Mouse (Mus musculus) midbrain, embryonic 11.5 days (tissue): Measurements from ENCODE around the gene Elobl. TPM values are rescaled to one million over a fixed set of nuclear protein-coding genes. Genes with fewer than 3 reads are reported as not detected.

Experiments
- ATAC-seq: fragments of 200-750 bp; cut with Nextera tagmentation; 2 replicates; pipeline ENCODE4 v1.8.0; 2017; ENCODE audit warnings: moderate TSS enrichment, moderate library complexity; ENCODE audit not compliant: low FRiP score
- DNase-seq: peaks from one replicate; pipeline ENCODE4 v3.0.0; 2015; ENCODE audit warnings: low spot score; ENCODE audit errors: missing footprints
- H3K27ac ChIP-seq: fragments of 300-500 bp; sonication (generic); 2 replicates; pipeline ENCODE4 v1.5.1; 2014; ENCODE audit warnings: low read depth, low read length
- H3K27me3 ChIP-seq: fragments of 300-500 bp; sonication (generic); 2 replicates; pipeline ENCODE4 v1.6.1; 2014; ENCODE audit warnings: mild to moderate bottlenecking, low read length, moderate library complexity, mixed read lengths; ENCODE audit not compliant: control insufficient read depth, insufficient read depth
- H3K36me3 ChIP-seq: fragments of 300-500 bp; sonication (generic); 2 replicates; pipeline ENCODE4 v1.6.1; 2014; ENCODE audit warnings: mild to moderate bottlenecking, low read length, moderate library complexity, mixed read lengths; ENCODE audit not compliant: control insufficient read depth, insufficient read depth
- H3K4me1 ChIP-seq: fragments of 300-500 bp; sonication (generic); 2 replicates; pipeline ENCODE4 v1.6.1; 2014; ENCODE audit warnings: low read length; ENCODE audit not compliant: control insufficient read depth, insufficient read depth
- H3K4me2 ChIP-seq: fragments of 300-500 bp; sonication (generic); 2 replicates; pipeline ENCODE4 v1.6.1; 2014; ENCODE audit warnings: mild to moderate bottlenecking, moderate library complexity
- H3K4me3 ChIP-seq: fragments of 300-500 bp; sonication (generic); 2 replicates; pipeline ENCODE4 v1.5.1; 2014; ENCODE audit warnings: low read depth, low read length
- H3K9ac ChIP-seq: fragments of 300-500 bp; sonication (generic); 2 replicates; pipeline ENCODE4 v1.6.1; 2014; ENCODE audit warnings: low read length
- H3K9me3 ChIP-seq: fragments of 300-500 bp; sonication (generic); 2 replicates; pipeline ENCODE4 v1.6.1; 2016; ENCODE audit warnings: low read length; ENCODE audit not compliant: control insufficient read depth
- WGBS: fragments of 180-500 bp; shearing (Covaris S2); extraction: QIAGEN DNeasy Blood & Tissue Kit; methylation state at CpG from one replicate; pipeline ENCODE4 v1.1.7; 2014; 5-methylcytosine and 5-hydroxymethylcytosine counted together
- polyA plus RNA-seq: library from polyadenylated mRNA; unstranded; fragments of >200 nt; fragmentation: Nextera tagmentation; extraction: Ambion mirVana; gene quantifications from 2 replicates; pipeline ENCODE4 v1.2.1, GENCODE M21; 2014

Gene Elobl
- not detected in 2 replicates for polyA plus RNA-seq

DNA sequence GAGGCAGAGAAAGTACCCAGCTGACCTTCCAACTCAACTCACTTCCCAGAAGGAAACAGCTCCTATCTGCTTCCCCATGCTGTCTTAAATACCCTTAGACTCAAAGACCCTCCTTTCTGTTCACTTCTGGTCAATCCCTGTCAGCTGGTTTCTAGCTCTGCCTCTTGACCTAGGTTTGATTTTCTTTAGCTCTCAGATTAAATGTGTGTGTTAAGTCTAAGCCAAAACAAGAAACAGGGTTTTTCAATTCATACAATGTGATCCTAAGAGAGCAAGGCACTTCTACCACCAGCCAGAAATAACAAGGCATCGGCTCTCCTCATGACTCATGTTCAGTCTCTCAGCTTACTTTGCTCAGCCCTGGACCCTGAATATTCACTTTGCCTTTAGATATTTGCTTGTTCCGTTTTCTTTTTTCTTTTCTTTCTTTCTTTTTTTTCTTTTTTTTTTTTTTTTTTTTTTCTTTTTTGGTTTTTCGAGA is at the start of gene Elobl:
Gene Elobl (minus strand): TSS at position 51 of the 481 bp plus-strand sequence.
- no peaks in the 10 kb centered on the region for H3K36me3 ChIP-seq
- H3K4me2 ChIP-seq, result no peak within 1 kb of the TSS
- no peak within 1 kb of the TSS for H3K9ac ChIP-seq
- H3K27me3 ChIP-seq, result no peaks in the 10 kb centered on the region
- 93% methylated on average over 2 of the region's 3 CpGs for WGBS
- ATAC-seq, result no peak
- H3K4me1 ChIP-seq, result no peaks in the 10 kb centered on the region
- H3K27ac ChIP-seq, result no peak within 1 kb of the TSS
- H3K9me3 ChIP-seq, result no peaks in the 10 kb centered on the region
- H3K4me3 ChIP-seq, result no peak within 1 kb of the TSS
- DNase-seq, result no peak

DNA sequence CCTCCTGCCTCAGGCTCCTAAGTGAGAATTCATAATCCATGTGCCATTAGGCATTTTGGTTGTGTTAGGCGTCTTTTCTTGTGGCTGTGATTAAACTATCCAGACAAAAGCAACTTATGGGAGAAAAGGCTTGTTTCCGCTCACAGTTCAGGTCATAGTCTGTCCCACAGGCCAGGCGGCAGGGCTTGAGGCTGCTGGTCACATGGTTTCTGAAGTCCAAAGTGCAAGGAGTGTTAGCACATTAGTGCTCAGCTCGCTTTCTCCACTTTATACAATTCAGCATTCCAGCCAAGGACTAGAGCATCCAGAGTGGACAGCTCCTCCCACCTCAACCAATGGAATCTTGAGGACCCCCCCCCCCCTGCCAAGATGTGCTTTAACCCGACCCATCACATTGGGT is 45.5 kb upstream of the Elobl start:
- no peak overlapping the region for H3K4me3 ChIP-seq
- ATAC-seq (no peak), DNase-seq (no peak)
- no peak overlapping the region for H3K4me2 ChIP-seq
- no peak overlapping the region for H3K9ac ChIP-seq
- 86% methylated on average over 5 of the region's 5 CpGs for WGBS
- no peaks in the 10 kb centered on the region for H3K4me1 ChIP-seq
- no peaks in the 10 kb centered on the region for H3K9me3 ChIP-seq
- H3K36me3 ChIP-seq, result no peaks in the 10 kb centered on the region
- no peaks in the 10 kb centered on the region for H3K27me3 ChIP-seq
- no peak overlapping the region for H3K27ac ChIP-seq

DNA sequence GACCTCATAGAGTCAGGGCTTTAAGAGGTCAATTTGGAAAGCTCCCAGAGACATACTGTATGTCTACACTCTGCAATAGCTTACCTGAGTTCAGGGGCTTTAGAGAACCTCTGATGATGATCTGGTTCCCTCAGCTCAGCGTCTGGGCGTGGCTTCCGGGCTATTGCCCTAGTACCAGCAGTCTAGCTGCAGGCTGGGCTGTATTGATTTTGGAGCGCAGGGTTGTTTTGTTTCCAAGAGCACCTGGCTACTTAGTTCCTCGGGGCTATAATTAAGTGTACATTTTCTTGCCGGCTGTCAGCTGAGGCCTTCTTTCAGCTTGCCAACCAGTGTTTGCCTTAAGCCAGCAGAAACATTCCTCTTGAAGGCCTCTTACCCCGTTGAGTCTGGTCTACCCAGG is 42.8 kb upstream of the Elobl start:
- DNase-seq (peak; percentile 74), ATAC-seq (no peak)
- H3K36me3 ChIP-seq, result no peaks in the 10 kb centered on the region
- no peaks in the 10 kb centered on the region for H3K9me3 ChIP-seq
- H3K4me3 ChIP-seq, result no peak overlapping the region
- no peaks in the 10 kb centered on the region for H3K27me3 ChIP-seq
- H3K4me1 ChIP-seq, result no peaks in the 10 kb centered on the region
- no peak overlapping the region for H3K4me2 ChIP-seq
- no peak overlapping the region for H3K27ac ChIP-seq
- WGBS, result 84% methylated on average over 7 of the region's 7 CpGs
- H3K9ac ChIP-seq, result no peak overlapping the region

DNA sequence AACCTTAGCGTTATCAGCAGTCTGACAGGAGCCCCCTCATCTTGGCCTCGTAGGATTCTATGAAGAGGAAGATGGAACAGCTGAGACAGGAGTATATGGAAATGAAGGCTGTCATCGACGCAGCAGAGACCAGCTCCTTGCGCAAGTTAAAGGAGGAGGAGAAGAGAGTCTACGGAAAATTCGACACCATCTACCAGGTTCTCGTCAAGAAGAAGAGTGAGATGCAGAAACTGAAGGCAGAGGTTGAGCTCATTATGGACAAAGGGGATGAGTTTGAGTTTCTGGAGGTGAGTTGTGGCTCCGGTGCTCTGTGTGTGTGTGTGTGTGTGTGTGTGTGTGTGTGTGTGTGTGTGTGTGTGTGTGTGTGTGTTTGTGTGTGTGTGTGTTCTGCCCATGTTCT is 42.3 kb upstream of the Elobl start:
- Histone ChIP-seq H3K9ac (no peak overlapping the region), H3K4me1 (no peaks in the 10 kb centered on the region), H3K4me2 (no peak overlapping the region), H3K4me3 (no peak overlapping the region), H3K9me3 (no peaks in the 10 kb centered on the region), H3K27ac (no peak overlapping the region), H3K36me3 (no peaks in the 10 kb centered on the region), H3K27me3 (no peaks in the 10 kb centered on the region)
- ATAC-seq (no peak), DNase-seq (peak; percentile 64)
- 92% methylated on average over 9 of the region's 9 CpGs for WGBS

DNA sequence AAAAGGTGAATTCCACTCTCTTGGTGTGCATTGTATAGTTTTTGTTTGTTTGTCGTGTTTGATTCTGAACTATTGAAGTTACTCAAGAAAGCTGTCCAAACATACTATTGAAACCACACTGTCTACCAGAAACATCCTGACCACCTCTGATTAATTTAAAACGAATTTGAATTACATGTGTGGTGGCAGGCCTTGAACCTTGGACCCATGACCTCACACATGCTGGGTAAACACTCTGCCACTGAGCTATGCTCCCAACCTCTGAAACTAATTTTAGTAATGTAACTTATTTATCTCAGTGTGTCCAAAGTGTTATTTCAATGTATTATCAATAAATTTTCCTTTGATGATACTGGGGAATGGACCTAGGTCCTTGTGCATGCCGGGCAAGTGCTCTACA is 40.9 kb upstream of the Elobl start:
- Histone ChIP-seq H3K4me2 (no peak overlapping the region), H3K9me3 (no peaks in the 10 kb centered on the region), H3K9ac (no peak overlapping the region), H3K27me3 (no peaks in the 10 kb centered on the region), H3K36me3 (no peaks in the 10 kb centered on the region), H3K4me1 (no peaks in the 10 kb centered on the region), H3K27ac (no peak overlapping the region), H3K4me3 (no peak overlapping the region)
- DNase-seq (no peak), ATAC-seq (no peak)
- WGBS, result 89% methylated on average over 3 of the region's 3 CpGs

DNA sequence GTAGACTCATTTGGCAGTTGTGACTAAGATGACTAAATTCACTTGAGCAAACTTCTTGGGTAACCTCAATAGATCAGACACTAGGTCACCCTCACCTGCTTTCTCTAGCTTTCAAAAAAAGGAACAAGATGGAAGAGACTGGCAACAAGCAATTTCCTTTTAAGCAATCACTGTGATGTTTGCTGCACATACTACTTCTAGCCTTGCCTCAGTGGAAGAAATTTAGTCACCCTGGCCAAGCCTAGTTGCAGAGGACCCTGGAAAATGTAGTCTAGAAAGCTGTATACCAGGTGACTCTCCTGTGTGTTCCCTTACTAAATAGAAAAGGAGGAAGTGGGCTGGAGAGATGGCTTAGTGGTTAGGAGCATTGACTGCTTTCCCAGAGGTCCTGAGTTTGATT is 39.7 kb upstream of the Elobl start:
- no peaks in the 10 kb centered on the region for H3K4me1 ChIP-seq
- H3K27ac ChIP-seq, result no peak overlapping the region
- no peaks in the 10 kb centered on the region for H3K36me3 ChIP-seq
- no peak overlapping the region for H3K4me2 ChIP-seq
- H3K9ac ChIP-seq, result no peak overlapping the region
- H3K4me3 ChIP-seq, result no peak overlapping the region
- no peaks in the 10 kb centered on the region for H3K27me3 ChIP-seq
- no peak for DNase-seq
- no peaks in the 10 kb centered on the region for H3K9me3 ChIP-seq
- ATAC-seq, result no peak

DNA sequence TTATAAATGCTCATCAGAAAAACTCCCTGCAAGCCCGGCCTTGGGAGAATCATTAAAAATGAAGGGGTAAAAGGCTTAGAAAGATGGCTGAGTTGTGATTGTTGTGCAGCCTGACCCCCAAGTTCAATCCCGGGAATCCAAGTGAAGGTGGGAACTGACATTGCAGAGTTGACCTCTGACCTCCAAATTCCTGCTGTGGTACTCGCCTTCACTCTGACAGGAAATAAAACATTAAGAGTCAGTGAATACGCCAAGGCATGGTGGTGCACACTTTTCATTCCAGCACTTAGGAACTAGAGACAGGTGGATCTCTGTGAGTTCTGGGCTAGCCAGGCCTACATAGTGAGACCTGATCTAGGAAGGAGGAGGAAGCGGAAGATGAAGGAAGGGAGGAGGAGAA is 38.7 kb upstream of the Elobl start:
- Histone ChIP-seq H3K27ac (no peak overlapping the region), H3K4me2 (no peak overlapping the region), H3K27me3 (no peaks in the 10 kb centered on the region), H3K4me1 (no peaks in the 10 kb centered on the region), H3K9me3 (no peaks in the 10 kb centered on the region), H3K36me3 (no peaks in the 10 kb centered on the region), H3K9ac (no peak overlapping the region), H3K4me3 (no peak overlapping the region)
- ATAC-seq (no peak), DNase-seq (no peak)
- WGBS, result 84% methylated on average over 5 of the region's 5 CpGs

DNA sequence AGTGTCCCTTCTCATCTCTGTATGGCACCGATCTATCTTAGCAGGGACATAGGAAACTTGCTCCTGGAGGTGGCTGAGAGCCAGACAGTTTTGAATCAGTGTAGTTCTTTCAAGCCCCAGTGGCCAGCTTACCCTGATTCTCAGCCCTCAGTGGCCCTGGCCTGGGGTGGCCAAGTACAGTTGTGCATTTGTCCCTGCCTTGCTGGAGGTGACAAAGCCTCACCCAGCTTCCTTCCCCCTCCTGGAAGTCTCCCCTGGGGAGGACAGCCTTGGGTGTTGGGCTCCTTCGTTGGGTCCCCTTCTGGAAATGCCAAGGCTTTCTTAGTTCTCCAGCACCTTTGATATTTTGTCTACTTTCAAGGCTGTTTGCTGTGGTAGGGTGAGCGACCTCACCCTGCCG is 37.0 kb upstream of the Elobl start:
- Histone ChIP-seq H3K9ac (no peak overlapping the region), H3K9me3 (no peaks in the 10 kb centered on the region), H3K27me3 (peaks cover 14% of the 10 kb centered on the region), H3K4me1 (no peaks in the 10 kb centered on the region), H3K36me3 (no peaks in the 10 kb centered on the region), H3K4me3 (no peak overlapping the region), H3K4me2 (no peak overlapping the region), H3K27ac (no peak overlapping the region)
- DNase-seq (no peak), ATAC-seq (no peak)
- 84% methylated on average over 4 of the region's 4 CpGs for WGBS

DNA sequence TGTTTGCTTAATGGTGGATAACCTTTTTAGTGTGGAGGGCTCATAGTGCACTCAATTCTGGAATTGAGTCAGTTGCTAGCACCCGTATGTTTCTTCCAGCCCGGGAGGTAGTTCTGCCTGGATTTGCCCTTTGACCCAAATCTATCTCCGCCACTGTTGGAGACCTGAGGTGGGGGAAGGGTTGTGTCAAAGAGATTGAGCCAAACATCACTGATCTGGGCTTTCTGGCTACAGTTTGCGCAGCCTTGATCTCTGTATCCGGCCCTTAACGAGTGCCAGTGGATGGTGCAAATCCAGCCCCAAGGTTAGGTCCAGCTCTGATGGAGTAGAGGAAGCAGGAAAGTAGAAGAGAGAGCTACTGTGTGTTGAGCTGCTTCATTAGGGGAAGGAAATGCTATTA is 36.3 kb upstream of the Elobl start:
- Histone ChIP-seq H3K27ac (no peak overlapping the region), H3K4me3 (no peak overlapping the region), H3K27me3 (peaks cover 14% of the 10 kb centered on the region), H3K36me3 (no peaks in the 10 kb centered on the region), H3K4me2 (no peak overlapping the region), H3K9me3 (no peaks in the 10 kb centered on the region), H3K9ac (no peak overlapping the region), H3K4me1 (no peaks in the 10 kb centered on the region)
- no peak for ATAC-seq
- WGBS, result 76% methylated on average over 6 of the region's 6 CpGs
- no peak for DNase-seq

DNA sequence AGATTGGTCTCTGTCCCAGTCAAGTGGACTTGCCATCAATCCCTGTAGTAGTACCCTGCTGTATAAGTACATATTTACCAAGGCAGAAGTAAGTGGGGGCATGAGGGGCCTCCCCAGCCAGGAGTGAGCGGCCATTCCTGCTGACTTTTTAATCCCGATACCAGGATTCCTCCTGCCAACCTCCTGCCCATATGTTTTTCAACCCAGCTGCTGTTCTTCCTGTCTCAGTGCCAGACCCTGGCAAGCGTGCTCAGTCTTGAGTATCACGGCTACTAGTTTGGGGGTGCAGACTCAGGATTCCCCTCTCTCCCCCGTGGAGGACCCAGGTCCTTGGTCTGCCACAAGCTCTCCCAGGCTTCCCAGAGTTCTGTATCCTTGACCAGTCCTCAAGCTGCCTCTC is 35.9 kb upstream of the Elobl start:
- ATAC-seq (no peak), DNase-seq (no peak)
- Histone ChIP-seq H3K4me1 (no peaks in the 10 kb centered on the region), H3K27ac (no peak overlapping the region), H3K27me3 (peaks cover 14% of the 10 kb centered on the region), H3K9me3 (no peaks in the 10 kb centered on the region), H3K4me3 (no peak overlapping the region), H3K9ac (no peak overlapping the region), H3K4me2 (no peak overlapping the region), H3K36me3 (no peaks in the 10 kb centered on the region)
- 93% methylated on average over 5 of the region's 5 CpGs for WGBS
